Mouse (Mus musculus) naive thymus-derived CD4-positive, alpha-beta T cell, adult 2 months (primary cell): Measurements from ENCODE around the gene Gm8765.
"Not testable (repeated sequence)": the region's sequence is repeated elsewhere in the genome, so short reads cannot be mapped to it uniquely, and the experiment has no call there.

Experiments used
- DNase-seq: peaks from one replicate; pipeline ENCODE4 v3.0.0-alpha.2; 2011; ENCODE audit warnings: low read depth

The Gm8765 gene

DNA sequence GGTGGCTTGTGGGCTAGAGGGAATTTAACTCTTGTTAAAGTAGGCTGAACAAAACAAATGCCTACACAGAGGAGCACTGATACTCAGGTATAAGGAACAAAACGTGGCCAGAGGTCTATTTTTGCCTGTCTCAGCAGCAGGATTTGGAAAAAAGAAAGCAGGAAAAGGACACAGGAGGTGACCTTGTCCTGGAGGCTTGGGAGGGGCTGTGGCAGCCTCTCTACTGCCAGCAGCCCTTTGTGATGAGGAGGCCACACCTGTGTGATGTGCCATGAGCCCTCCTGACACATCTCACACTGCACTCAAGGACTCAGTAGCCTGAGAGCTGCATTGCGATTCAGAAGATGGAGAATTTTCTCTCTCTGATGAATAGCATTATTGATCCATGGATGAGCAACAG is at the start of gene Gm8765:
TSS of gene Gm8765 (plus strand) at position 301 of the 400 bp plus-strand sequence.
- not testable (repeated sequence) for DNase-seq

DNA sequence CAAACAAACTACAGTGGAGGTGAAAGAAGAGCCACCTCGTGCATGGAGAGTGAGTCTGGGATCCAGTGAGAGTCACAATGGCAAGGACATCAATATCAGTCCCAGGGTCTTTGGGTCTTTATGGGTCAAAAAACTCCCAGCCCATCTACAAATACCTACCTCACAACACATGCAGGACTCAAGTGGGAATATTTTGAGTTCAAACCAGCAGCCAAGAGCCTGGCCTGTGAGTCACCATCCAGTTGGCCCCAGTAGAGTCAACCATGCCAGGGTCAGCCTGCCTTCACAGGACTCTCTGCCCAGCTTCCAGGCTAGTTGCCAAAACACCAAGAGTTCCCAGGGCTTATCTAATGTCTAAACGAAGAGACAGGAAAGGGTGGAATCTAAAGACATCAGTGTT is 49.3 kb upstream of the Gm8765 start:
- DNase-seq: not testable (repeated sequence)

- not testable (repeated sequence) for DNase-seq
Observed at GRCm38 (mm10) chr13:50750282-50750681, 52.2 kb downstream of the Gm8765 start.

DNA sequence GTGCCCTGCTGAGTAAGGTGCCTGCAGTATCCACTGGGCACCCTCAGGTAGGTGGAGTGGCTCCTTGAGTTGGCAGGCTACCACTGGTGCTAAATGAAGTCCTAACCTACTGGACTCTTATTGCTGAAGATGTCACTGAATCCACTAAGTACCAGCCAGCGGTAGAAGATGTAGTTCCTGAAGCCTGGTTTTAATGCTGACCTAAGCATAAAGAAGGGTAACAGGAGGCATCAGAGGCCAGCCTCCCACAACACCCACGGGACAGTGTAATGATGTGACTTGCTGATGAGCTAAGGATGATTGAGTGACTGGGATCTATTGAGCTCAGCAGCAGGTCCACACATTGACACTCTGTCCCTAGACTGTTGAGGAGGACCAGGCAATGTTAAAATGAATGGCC is 53.6 kb downstream of the Gm8765 start:
- DNase-seq: no peak

GRCm38 (mm10) chr13:50752961-50753360 is 54.8 kb downstream of the Gm8765 start:
- DNase-seq: not testable (repeated sequence)
